Mouse (Mus musculus) ES-Bruce4 (cell line): Measurements from ENCODE around the gene Acox2.

Experiments
- CTCF ChIP-seq: IDR thresholded peaks from one replicate; pipeline ENCODE4 v1.8.1; 2011; ENCODE audit warnings: low read depth, low read length
- POLR2A ChIP-seq: IDR thresholded peaks from one replicate; pipeline ENCODE4 v1.8.1; 2011; ENCODE audit warnings: low read length; ENCODE audit not compliant: insufficient read depth

GRCm38 (mm10) chr14:8232155-8232910, 26.8 kb downstream of the Acox2 start:
- TF ChIP-seq CTCF (no peak), POLR2A (no peak)
